Mouse (Mus musculus): ENCODE data around the gene Hip1r. TPM values are rescaled to one million over a fixed set of nuclear protein-coding genes. Genes with fewer than 3 reads are reported as not detected.
A peak's percentile ranks its signal among the peaks of the same experiment; 100 is the strongest.

Gene Hip1r
- total and polyA plus RNA-seq, 3 experiments = 16.6 to 31.6 TPM; not detected in 1

DNA sequence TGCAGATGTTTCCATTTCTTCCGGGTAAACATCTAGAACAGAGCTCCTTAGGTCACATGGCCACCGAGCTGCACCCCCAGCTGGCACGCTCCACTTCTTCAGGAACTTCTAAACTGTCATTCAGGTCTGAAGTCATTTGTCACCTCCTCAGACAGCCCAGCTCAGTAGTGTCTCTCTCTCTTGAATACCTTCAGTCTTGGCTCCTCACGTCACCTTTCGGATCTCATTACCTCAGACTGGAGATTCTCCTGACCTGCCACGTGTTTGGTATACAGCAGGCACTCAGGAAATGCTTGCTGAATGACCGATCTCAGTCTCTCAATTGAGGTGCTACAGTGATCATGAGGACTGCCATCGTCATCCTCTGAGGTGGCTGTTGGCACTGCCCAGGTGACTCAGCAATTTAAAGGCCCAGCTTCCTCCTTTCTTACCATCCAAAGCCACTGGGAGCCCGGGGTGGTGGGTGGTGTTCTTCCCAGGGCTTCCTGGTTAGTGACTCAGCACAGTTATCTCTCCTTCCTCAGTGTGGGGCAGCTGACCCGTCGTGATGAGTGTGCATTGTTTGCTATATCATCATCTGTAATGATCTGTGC lies 78.6 kb downstream of the Hip1r start:
- H3K4me3 ChIP-seq (ENCODE audit: control insufficient read depth in 1 of 2, insufficient read depth in 1 of 2, low read depth in 2 of 2, low read length in 2 of 2) = peak overlapping the region; percentile 56 to 61
- H3K9me3 ChIP-seq (replicated peaks; ENCODE audit: insufficient read depth, low read length) = no peaks in the 10 kb centered on the region
- peaks cover 14% of the 10 kb centered on the region for H3K79me2 ChIP-seq (ENCODE audit: control insufficient read depth, insufficient read depth, low read length, poor library complexity)
- peak overlapping the region; percentile 80 for H3K9ac ChIP-seq (ENCODE audit: control insufficient read depth, low read depth, low read length, poor library complexity, severe bottlenecking)
- no peaks in the 10 kb centered on the region for H3K27me3 ChIP-seq (ENCODE audit: control insufficient read depth in 1 of 2, insufficient read depth in 2 of 2, low read length in 2 of 2)
- H3K36me3 ChIP-seq (ENCODE audit: control insufficient read depth in 1 of 2, insufficient read depth in 2 of 2, low read length in 2 of 2) = peaks cover 0 to 11% of the 10 kb centered on the region in 2 experiments; a peak in 2 of 4 replicates
- peak overlapping the region; percentile 97 for H3K27ac ChIP-seq (ENCODE audit: control insufficient read depth, low read depth, low read length)
- DNase-seq (ENCODE audit: low read depth, low spot score) = peak; percentile 95
- H3K4me1 ChIP-seq (ENCODE audit: control insufficient read depth in 1 of 2, insufficient read depth in 2 of 2, low read length in 2 of 2) = peaks cover 2 to 28% of the 10 kb centered on the region in 2 experiments; a peak in 3 of 4 replicates
- TF ChIP-seq UBTF (IDR thresholded peaks at IDR 0.05; ENCODE audit: borderline replicate concordance, insufficient read depth, low read depth, low read length) (no peak), ZC3H11A (IDR thresholded peaks at IDR 0.05; ENCODE audit: low read depth, low read length) (0 out of 2 replicates have a peak, but pooled peaks have one; percentile 14), GATA1 (IDR thresholded peaks at IDR 0.05; ENCODE audit: low read depth, low read length) (peak; percentile 82), CHD2 (IDR thresholded peaks at IDR 0.05; ENCODE audit: low read length) (no peak), NELFE (IDR thresholded peaks at IDR 0.05; ENCODE audit: low read depth, low read length) (peak; percentile 58; the same call in 1 of the 2 replicates), MEF2A (IDR thresholded peaks at IDR 0.05; ENCODE audit: extremely low read depth, insufficient replicate concordance, low read depth, low read length, poor library complexity, severe bottlenecking) (no peak), BHLHE40 (IDR thresholded peaks at IDR 0.05; ENCODE audit: borderline replicate concordance, low read depth, low read length) (peak; percentile 68; the same call in 1 of the 2 replicates), USF2 (IDR thresholded peaks at IDR 0.05; ENCODE audit: borderline replicate concordance in 1 of 2, insufficient read depth in 1 of 2, low read depth in 1 of 2, low read length in 2 of 2) (peak in 1 of 2 experiments; percentile 49; a peak in 1 of 4 replicates), E2F4 (IDR thresholded peaks at IDR 0.05; ENCODE audit: borderline replicate concordance, low read depth, low read length) (0 out of 2 replicates have a peak, but pooled peaks have one; percentile 44), MAZ (IDR thresholded peaks at IDR 0.05; ENCODE audit: low read depth, low read length) (0 out of 2 replicates have a peak, but pooled peaks have one; percentile 59), ZMIZ1 (IDR thresholded peaks at IDR 0.05; ENCODE audit: low read depth, low read length) (0 out of 2 replicates have a peak, but pooled peaks have one; percentile 44), GABPA (IDR thresholded peaks at IDR 0.05; ENCODE audit: low read depth, low read length) (peak; percentile 99), SMC3 (IDR thresholded peaks at IDR 0.05; ENCODE audit: low read depth, low read length) (no peak), RAD21 (IDR thresholded peaks at IDR 0.05; ENCODE audit: low read depth, low read length) (no peak), ETS1 (IDR thresholded peaks at IDR 0.05; ENCODE audit: low read depth, low read length) (peak; percentile 100), USF1 (IDR thresholded peaks at IDR 0.05; ENCODE audit: low read depth, low read length) (peak; percentile 90), POLR2AphosphoS2 (IDR thresholded peaks at IDR 0.05; ENCODE audit: low read length) (peak; percentile 74), TAL1 (IDR thresholded peaks at IDR 0.05; ENCODE audit: low read length) (peak; percentile 77), EP300 (IDR thresholded peaks at IDR 0.05; ENCODE audit: low read depth in 1 of 2, low read length in 2 of 2) (peak; percentile 93 to 97), SIN3A (IDR thresholded peaks at IDR 0.05; ENCODE audit: low read length) (peak; percentile 93), MXI1 (IDR thresholded peaks at IDR 0.05; ENCODE audit: low read depth, low read length) (peak; percentile 93), ZNF384 (IDR thresholded peaks at IDR 0.05; ENCODE audit: low read depth, low read length) (no peak), TBP (IDR thresholded peaks at IDR 0.05; ENCODE audit: low read depth, low read length) (peak; percentile 89), POLR2AphosphoS5 (IDR thresholded peaks at IDR 0.05; ENCODE audit: borderline replicate concordance, low read depth, low read length) (no peak), TCF12 (IDR thresholded peaks at IDR 0.05; ENCODE audit: low read depth, low read length) (peak; percentile 90), HCFC1 (IDR thresholded peaks at IDR 0.05; ENCODE audit: low read depth, low read length) (peak; percentile 58), MYB (IDR thresholded peaks at IDR 0.05; ENCODE audit: low read depth, low read length) (peak; percentile 81), KAT2A (conservative IDR thresholded peaks at IDR 0.05; ENCODE audit: low read depth, low read length) (peak; percentile 53), MYC (IDR thresholded peaks at IDR 0.05; ENCODE audit: low read depth, low read length) (peak; percentile 98), MAFK (IDR thresholded peaks at IDR 0.05; ENCODE audit: borderline replicate concordance, low read depth, low read length) (peak; percentile 97), RCOR1 (IDR thresholded peaks at IDR 0.05; ENCODE audit: low read depth, low read length) (peak; percentile 61), CHD1 (IDR thresholded peaks at IDR 0.05; ENCODE audit: low read depth, low read length) (no peak), NRF1 (IDR thresholded peaks at IDR 0.05; ENCODE audit: insufficient read depth, low read depth, low read length, poor library complexity, severe bottlenecking) (no peak), JUND (IDR thresholded peaks at IDR 0.05; ENCODE audit: low read depth, low read length) (peak; percentile 93), MAX (IDR thresholded peaks at IDR 0.05; ENCODE audit: low read length) (peak; percentile 96), ELF1 (IDR thresholded peaks at IDR 0.05; ENCODE audit: low read depth, low read length) (peak; percentile 85)

Data from MEL (cell line).